Mouse (Mus musculus) liver, adult 2 months (tissue): ENCODE measurements around the gene Themis3. TPM values are rescaled to one million over a fixed set of nuclear protein-coding genes. Genes with fewer than 3 reads are reported as not detected.

Experiments used
- DNase-seq: peaks from one replicate; pipeline ENCODE4 v3.0.0-alpha.2; 2011; ENCODE audit warnings: low read depth, low spot score; ENCODE audit errors: extremely low read depth
- H3K27ac ChIP-seq: fragments of 200-500 bp; replicated peaks from 2 replicates; pipeline ENCODE4 v1.5.1; 2012; ENCODE audit warnings: low read depth, mild to moderate bottlenecking, control low read depth, inconsistent platforms, low read length; ENCODE audit not compliant: insufficient read depth
- H3K27me3 ChIP-seq: fragments of 200-500 bp; 2 replicates; pipeline ENCODE4 v1.6.1; 2012; ENCODE audit warnings: mild to moderate bottlenecking, moderate library complexity, low read length, inconsistent platforms; ENCODE audit not compliant: control insufficient read depth, insufficient read depth
- H3K36me3 ChIP-seq: fragments of 200-500 bp; 2 replicates; pipeline ENCODE4 v1.6.1; 2012; ENCODE audit warnings: low read length, inconsistent platforms; ENCODE audit not compliant: control insufficient read depth, insufficient read depth
- H3K4me1 ChIP-seq: fragments of 200-500 bp; 2 replicates; pipeline ENCODE4 v1.6.1; 2011; ENCODE audit warnings: low read length; ENCODE audit not compliant: control insufficient read depth, insufficient read depth
- H3K4me3 ChIP-seq: fragments of 200-500 bp; 2 replicates; pipeline ENCODE4 v1.5.1; 2011; ENCODE audit warnings: low read depth, mild to moderate bottlenecking, control low read depth, low read length, moderate library complexity; ENCODE audit not compliant: insufficient read depth
- H3K79me2 ChIP-seq: fragments of 200-500 bp; 2 replicates; pipeline ENCODE4 v1.6.1; 2012; ENCODE audit warnings: inconsistent platforms, mild to moderate bottlenecking, low read length, moderate library complexity; ENCODE audit not compliant: control insufficient read depth, insufficient read depth
- H3K9ac ChIP-seq: fragments of 200-500 bp; 2 replicates; pipeline ENCODE4 v1.6.1; 2012; ENCODE audit warnings: low read depth, mild to moderate bottlenecking, control low read depth, inconsistent platforms, low read length
- CTCF ChIP-seq: fragments of 200-500 bp; IDR thresholded peaks from 2 replicates; pipeline ENCODE4 v1.5.1; 2011; ENCODE audit warnings: low read depth, low read length, control low read depth
- POLR2A ChIP-seq: fragments of 200-500 bp; IDR thresholded peaks from 2 replicates; pipeline ENCODE4 v1.6.1; 2011; ENCODE audit warnings: low read length, control low read depth; ENCODE audit not compliant: insufficient read depth; ENCODE audit errors: extremely low read depth
- WGBS: fragments of 180-500 bp; shearing (Covaris S2); methylation state at CpG from one replicate; pipeline ENCODE4 v1.1.7; 2018; 5-methylcytosine and 5-hydroxymethylcytosine counted together
- polyA plus RNA-seq: library from polyadenylated mRNA; depleted of rRNA; stranded (reverse); fragments of >200 nt; gene quantifications from 2 replicates; pipeline ENCODE4 v1.2.3, GENCODE M21; 2012; rRNA removed
- total RNA-seq: library from RNA; depleted of rRNA; stranded (reverse); fragments of >200 nt; gene quantifications from 2 replicates; pipeline ENCODE4 v1.2.3, GENCODE M21; 2014; rRNA removed

The Themis3 gene
- total and polyA plus RNA-seq, 2 experiments = not detected

- H3K27me3 ChIP-seq = no peaks in the 10 kb centered on the region
- WGBS = 90% methylated on average over 9 of the region's 9 CpGs
- no peak for TF ChIP-seq CTCF
- no peak for TF ChIP-seq POLR2A
- no peak overlapping the region for H3K27ac ChIP-seq
- H3K4me3 ChIP-seq = no peak overlapping the region
- no peak for DNase-seq
- H3K36me3 ChIP-seq = peaks cover 5% of the 10 kb centered on the region; the same call in 1 of the 2 replicates
- H3K9ac ChIP-seq = no peak overlapping the region
- H3K4me1 ChIP-seq = no peaks in the 10 kb centered on the region; the same call in 1 of the 2 replicates
- no peaks in the 10 kb centered on the region; the same call in 1 of the 2 replicates for H3K79me2 ChIP-seq
Measured at GRCm38 (mm10) chr17:66507049-66507954, 87.1 kb downstream of the Themis3 start.

- no peaks in the 10 kb centered on the region for H3K27me3 ChIP-seq
- no peak overlapping the region for H3K4me3 ChIP-seq
- peaks cover 13% of the 10 kb centered on the region; the same call in 1 of the 2 replicates for H3K36me3 ChIP-seq
- no peak overlapping the region for H3K9ac ChIP-seq
- no peak for DNase-seq
- no peaks in the 10 kb centered on the region; the same call in 1 of the 2 replicates for H3K79me2 ChIP-seq
- H3K27ac ChIP-seq = no peak overlapping the region
- WGBS = 89% methylated on average over 8 of the region's 8 CpGs
- H3K4me1 ChIP-seq = no peaks in the 10 kb centered on the region
- no peak for TF ChIP-seq CTCF
- TF ChIP-seq POLR2A = no peak
Measured at GRCm38 (mm10) chr17:66504964-66505363, 89.5 kb downstream of the Themis3 start.

Other genes with a start within 250 kb of the Themis3 start
- gene Mtcl1, start 144.9 kb downstream of the Themis3 start, total RNA-seq = 0.28 and 0.54 TPM in 2 replicates
- 0.05 and 0.15 TPM in 2 replicates for gene Mtcl1, start 144.9 kb downstream of the Themis3 start, polyA plus RNA-seq
- gene Rab12, start 74.9 kb downstream of the Themis3 start, total RNA-seq = 15.2 and 15.8 TPM in 2 replicates
- 10.3 and 12.3 TPM in 2 replicates for gene Rab12, start 74.9 kb downstream of the Themis3 start, polyA plus RNA-seq